Mouse (Mus musculus): ENCODE results near the gene Hspe1.

DNA sequence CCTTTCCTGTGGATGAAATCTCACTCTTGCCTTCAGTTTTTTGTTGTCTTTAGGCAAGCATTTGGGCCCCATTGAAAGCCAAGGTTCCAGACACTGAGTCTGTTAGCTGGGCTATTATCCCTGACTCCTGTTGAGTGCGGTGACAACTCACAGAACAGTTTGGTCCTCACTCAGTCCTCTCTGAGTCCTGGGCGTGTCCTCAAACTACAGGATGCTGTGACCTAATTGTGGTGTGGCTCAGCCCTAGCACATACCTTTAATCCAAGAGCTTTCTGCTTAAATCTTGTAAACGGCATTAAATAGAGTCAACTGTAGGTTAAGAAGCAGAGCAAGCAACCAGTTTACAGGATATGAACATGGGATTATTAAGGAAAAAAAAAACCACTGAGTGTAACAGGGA, 44.8 kb upstream of the Hspe1 start:
- no peak for TF ChIP-seq POLR2A (IDR thresholded peaks at IDR 0.05; ENCODE audit: borderline replicate concordance, extremely low read depth, low read depth, low read length)
- TF ChIP-seq CTCF (IDR thresholded peaks at IDR 0.05; ENCODE audit: insufficient read depth, low read length), result no peak

Measured in lung, adult 2 months (tissue).